Mouse (Mus musculus): ENCODE measurements around the gene Mdm2.

DNA sequence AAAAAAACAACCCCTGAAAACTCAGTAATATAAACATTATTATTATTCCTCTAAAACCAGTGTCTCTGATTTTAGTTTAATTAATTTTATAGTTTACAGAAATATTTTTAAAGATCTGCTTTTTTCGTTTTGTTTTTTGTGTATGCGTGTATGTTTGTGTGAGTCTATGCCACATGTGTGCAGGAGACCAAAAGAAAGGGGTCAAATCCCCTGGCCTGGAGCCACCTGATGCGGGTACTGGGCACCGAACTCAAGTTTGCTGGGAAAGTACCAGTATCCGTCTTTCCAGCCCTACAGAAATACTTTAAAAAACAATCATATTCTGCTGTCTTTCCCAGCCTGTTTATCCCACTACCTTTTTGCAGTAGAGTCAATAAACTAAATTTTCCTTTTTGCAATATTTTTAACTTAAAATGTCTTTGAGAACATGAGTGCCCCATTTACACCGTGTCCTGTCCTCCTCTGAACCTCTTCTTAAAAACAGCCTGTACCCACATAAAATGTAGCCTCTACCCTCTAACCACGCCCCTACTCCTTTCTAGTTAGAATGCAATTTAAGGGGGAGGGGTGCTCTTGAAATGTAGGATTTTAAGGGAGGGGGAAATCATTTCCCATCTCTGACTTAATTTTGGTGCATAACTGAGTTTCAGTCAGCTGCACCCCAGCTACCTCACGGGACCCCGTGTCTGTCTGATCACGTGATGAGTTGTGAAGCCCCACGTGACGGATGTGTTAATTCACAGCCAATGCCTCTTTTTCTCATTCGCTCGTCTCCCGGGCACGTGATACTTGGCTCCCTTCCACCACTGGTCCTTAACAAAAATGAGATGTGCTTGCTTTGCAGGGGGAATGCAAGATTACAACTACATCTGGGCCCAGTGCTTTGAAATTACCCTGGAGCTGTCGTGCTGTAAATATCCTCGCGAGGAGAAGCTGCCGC, 35.2 kb downstream of the Mdm2 start:
- no peak for TF ChIP-seq CTCF (IDR thresholded peaks at IDR 0.05; ENCODE audit: extremely low read depth, insufficient read length, insufficient replicate concordance, low read depth, low read length)
- TF ChIP-seq POLR2A (IDR thresholded peaks at IDR 0.05; ENCODE audit: low read depth, low read length), result no peak
